Mouse (Mus musculus) cerebellum, adult 2 months (tissue): ENCODE results near the gene Pdss2.

ENCODE experiments used
- CTCF ChIP-seq: fragments of 200-500 bp; IDR thresholded peaks from 2 replicates; pipeline ENCODE4 v1.5.1; 2011; ENCODE audit warnings: low read depth, mild to moderate bottlenecking, control low read depth, low read length, moderate library complexity, borderline replicate concordance; ENCODE audit not compliant: insufficient read depth
- POLR2A ChIP-seq: fragments of 200-500 bp; IDR thresholded peaks from 2 replicates; pipeline ENCODE4 v1.6.1; 2011; ENCODE audit warnings: low read length, control low read depth, borderline replicate concordance; ENCODE audit not compliant: insufficient read depth

GRCm38 (mm10) chr10:43477865-43478681, 256.8 kb downstream of the Pdss2 start:
- TF ChIP-seq POLR2A, result no peak
- no peak for TF ChIP-seq CTCF
